Mouse (Mus musculus) left cerebral cortex, adult 8-10 months (tissue): ENCODE data around the gene Gm6583. TPM values are rescaled to one million over a fixed set of nuclear protein-coding genes. Genes with fewer than 3 reads are reported as not detected.

Source experiments
- DNase-seq, 2 experiments: peaks; one replicate each; pipeline ENCODE4 v3.0.0; 2022; ENCODE audit warnings: low spot score in 2 of 2
- total RNA-seq, 4 experiments: library from RNA; stranded (reverse); gene quantifications; 2 replicates each; pipeline ENCODE4 v1.2.4; 2022

Gene Gm6583
- total RNA-seq, 4 experiments from 2014 or later, result 0.14 TPM; not detected in 3

GRCm38 (mm10) chr5:112368666-112369065, 12.8 kb upstream of the Gm6583 start:
- DNase-seq, result no peak

- no peak for DNase-seq
Observed at GRCm38 (mm10) chr5:112367929-112368328, 12.1 kb upstream of the Gm6583 start.

DNA sequence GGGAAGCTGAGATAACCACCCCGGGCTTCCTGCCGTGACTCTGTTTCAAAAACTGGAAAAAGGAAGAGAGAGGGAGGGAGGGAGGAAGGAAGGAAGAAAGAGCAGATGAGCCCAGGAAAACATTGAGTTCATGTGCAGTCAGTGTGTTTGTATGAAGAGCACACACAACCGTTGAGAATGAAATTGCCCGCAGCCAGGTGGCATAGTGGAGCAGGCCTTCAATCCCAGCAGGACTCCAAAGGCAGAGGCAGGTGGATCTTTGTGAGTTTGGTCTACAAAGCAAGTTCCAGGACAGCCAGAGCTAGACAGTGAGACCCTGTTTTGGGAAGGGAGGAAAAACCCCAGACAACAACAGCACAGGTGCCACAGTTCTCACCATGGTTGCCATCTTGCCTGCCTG, 11.5 kb upstream of the Gm6583 start:
- no peak for DNase-seq

DNA sequence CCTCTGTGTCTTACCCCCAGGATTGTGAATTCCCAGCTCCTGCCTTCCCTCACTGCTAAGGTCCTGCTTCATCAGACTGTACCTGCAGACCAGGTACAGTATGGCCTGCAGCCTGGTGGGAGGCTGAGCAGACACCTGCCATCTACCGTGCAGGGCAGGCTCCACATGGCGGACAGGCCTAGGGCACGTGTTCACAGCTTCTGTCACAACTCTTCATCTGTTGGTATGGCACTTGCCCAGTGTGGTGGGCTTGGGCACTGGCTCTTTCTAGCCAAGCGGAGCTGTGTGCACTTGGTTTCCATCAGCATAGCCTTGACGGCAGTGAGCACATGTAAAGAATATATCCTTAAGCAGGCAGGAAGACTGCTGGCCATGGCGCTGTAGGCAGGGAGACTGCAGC, 11.0 kb upstream of the Gm6583 start:
- DNase-seq, result no peak

- no peak for DNase-seq
Observed at GRCm38 (mm10) chr5:112364184-112364797, 8.5 kb upstream of the Gm6583 start.

DNA sequence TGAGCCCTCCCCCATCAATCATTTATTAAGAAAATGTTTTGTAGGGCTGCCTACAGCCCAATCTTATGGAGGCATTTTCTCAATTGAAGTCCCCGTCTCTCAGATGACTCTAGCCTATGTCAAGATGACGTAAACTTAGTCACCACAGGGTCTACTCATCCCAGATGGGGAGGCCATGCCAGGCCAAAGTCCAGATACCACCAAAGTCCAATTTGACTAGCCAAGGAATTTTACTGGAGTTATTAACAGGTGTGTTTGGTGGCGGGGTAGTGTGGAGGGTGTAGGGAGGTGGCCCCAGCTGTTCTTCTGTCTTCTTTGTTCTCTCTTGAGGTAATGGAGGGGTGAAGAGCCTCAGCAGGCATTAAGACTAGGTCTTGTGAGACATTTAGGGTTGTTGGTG, 4.2 kb upstream of the Gm6583 start:
- DNase-seq, result no peak

DNA sequence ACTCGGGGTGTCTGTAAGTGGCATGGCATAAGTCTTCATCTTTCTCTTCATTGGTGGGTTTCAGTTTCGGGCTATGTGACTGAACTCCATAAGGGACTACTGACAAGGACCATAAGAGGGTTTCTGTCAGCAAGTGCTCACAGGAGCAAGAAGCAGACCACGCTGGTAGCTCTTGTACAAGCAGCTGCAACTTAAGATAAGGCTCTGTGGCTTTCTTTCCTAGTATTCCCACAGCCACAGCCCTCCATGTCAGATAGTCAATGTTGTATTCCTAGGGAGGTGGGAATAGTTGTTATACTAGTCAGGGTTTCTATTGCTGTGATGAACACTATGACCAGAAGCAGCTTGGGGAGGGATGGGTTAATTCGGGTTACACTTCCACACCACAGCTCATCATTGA, 3.7 kb upstream of the Gm6583 start:
- DNase-seq, result no peak

DNA sequence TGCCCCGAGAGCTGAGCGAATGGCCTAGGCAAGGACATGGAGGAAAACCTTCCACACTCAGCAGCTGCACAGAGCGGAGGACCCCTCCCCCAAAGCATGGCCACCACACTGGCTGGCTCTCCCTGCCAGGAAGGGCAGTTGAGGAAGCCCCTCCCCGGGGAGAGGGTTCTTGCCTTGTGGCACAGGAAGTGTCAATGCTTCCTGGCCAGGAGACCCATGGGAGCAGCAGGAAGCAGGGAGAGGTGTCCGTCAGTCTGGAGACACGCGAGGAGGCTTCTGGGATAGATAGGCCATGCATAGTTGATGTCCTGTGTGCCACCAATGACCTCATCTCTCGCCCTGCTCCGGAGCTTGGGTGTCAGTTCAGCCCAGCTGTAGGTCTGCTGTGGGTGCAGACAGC, 489 bp upstream of the Gm6583 start:
- no peak for DNase-seq

DNA sequence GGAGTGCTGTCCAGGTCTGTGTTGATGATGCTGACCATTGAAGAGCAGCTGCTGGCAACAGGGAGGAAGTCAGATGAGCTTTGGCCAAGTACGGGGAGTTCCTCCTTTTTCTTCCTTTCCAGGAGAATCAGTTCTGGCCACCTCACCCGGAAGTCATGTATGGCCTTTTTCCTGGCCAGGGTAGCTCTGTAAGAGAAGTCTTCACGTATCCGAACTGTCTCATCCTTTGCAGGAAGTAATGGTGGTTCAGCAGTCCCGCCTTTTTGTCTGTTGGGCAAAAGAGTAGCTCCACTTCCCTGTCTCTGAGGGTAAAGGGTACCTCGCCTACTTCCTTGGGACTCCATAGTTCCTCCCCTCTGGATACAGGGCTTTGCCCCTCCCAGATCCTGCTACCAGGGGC, 340 bp downstream of the Gm6583 start:
- no peak for DNase-seq

- no peak for DNase-seq
Observed at GRCm38 (mm10) chr5:112349169-112349568, 6.7 kb downstream of the Gm6583 start.

DNA sequence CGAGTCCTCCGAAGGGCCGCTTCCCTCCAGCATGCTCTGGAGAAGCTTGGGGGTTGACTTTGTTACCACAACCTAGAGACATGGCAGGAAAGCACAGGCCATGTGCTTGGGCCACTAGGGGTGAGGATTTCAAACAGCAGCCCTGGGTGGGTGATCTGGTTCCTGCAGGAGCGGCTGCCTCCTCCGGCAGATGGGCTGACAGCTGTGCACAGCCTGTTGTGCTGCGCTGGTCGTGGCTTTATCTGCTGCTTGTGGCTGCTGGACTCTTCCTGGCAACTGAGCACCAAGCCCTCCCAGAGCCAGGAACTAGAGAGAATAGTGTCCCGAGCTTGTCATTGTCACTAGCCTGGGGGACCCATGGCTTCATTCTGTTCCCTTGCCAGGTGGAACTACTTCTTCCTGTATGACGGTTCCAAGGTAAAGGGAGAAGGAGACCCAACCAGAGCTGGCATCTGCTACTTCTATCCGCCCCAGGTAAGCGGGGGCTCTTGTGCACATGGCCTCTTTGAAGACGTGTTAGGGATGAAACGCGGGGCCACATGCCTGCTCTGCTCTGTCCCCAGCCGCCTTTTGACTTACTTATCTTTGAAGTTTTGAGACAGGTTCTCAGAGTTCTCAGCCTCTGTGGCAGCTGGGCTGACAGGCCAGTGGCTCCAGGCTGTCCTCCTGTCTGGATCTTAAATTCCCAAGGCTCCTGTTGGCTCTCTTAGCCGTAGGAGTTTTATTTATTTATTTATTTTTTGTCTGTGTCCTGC, 9.4 kb downstream of the Gm6583 start:
- no peak for DNase-seq

DNA sequence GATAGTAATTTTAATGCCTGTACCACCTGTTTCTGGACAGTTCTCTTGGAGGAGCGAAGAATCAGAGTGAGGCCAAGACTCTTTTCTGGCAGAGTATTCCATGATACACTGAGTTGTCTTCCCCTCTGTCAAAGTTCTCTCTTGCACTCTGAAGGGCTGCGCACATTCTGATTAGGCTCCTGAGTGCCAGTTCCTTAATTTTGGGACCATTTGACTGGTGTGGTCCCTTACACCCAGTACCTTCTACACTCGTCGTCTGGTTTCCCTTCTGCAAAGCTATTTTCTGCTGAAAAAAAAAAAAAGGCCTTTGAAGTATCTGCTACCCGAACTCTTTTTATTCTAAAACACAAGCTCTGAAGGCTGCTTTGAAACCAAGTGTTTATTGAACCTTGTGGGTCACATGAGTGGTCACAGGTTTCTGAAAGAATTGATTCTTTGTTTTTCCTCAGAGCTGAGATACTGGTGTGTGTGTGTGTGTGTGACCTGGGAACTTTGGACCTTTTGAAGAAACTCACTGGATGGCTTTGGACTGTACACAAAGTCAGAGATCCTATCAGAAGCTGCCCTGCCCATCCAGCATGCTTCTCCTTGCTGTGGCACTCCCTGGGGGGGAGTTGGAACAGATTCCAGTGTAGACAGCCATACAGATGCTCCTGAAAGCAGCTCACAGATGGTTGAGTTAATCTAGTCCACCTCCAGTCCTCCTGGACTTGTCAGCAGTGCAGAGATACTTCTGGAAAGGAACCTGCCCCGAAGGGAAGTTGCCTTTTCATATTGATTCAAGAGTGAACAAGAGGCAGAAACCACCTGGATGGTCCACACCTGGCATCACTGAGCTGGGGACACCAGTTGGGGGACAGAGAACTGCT, 11.5 kb downstream of the Gm6583 start:
- peak in 1 of 2 experiments; percentile 79 for DNase-seq

DNA sequence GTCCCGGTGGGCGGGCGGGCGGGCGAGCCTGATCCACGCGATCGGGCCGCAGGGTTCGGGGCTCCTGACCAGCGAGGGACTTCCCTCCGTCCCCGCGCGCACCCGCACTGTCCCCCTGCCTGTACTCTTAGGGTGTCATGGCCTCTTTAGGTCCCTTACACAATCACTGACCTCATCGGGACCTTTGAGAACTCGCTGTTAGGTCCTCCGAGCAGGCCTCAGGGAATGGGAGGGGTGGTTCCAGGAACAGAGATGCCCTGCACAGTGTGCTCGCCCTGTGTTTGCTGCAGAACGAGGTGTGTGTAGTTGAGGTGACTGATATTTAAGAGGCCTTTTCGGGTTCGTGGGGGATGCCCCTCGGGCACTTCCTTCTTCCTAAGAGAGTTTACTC, 12.6 kb downstream of the Gm6583 start:
- peak in 1 of 2 experiments; percentile 35 for DNase-seq

DNA sequence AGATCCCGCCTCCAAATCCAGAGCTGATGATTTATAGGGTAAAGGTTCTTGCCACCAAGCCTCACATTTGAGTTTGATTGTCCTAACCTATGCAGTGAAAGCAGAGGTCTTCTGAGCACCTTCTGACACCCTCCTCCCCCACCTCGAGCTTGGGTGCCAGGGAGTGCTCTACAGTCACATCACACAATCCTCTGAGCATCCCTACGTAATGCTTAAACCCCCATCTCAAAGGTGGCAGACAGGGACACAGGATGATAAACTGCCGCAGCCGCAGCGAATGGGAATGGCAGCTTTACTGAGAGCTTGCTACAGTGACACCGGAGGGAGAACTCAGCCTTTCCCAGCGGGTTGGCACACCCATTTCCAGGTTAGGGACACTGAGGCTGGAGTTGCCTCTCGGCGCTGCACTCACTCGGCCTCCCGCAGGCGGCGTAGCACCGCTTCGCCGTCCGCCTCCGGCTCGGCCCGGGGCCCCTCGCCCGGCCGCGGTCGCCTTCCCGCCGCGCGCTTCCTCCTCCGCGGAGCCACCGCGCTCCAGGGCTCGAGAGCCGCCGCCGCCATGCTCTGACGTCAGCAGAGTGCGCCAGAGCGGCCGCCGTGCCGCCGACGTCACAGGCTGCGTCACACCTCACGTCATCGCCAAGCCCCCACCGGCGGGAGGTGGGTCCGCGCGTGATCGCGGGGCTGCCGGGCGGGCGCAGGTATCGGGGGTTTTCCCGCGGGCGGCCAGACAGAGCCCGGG, 13.2 kb downstream of the Gm6583 start, which contains the start of the genes Srrd and Hps4:
Gene Srrd, minus strand, starts transcription at position 578 of the 742 bp plus-strand sequence.
Gene Hps4, plus strand, starts transcription at position 621 of the 742 bp plus-strand sequence.
- peak; percentile 80 to 89 for DNase-seq

GRCm38 (mm10) chr5:112339215-112339614, 16.6 kb downstream of the Gm6583 start:
- no peak for DNase-seq

DNA sequence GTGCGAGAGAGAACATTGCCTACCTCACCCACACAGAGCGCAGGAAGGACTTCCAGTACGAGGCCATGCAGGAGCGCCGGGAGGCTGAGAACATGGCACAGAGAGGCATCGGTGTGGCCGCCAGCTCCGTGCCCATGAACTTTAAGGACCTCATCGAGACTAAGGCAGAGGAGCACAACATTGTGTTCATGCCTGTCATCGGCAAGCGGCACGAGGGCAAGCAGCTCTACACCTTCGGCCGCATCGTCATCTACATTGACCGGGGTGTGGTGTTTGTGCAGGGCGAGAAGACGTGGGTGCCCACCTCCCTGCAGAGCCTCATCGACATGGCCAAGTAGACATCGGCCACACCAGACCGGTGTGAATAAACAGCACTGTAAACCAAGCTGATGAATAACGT, 18.8 kb downstream of the Gm6583 start:
- no peak for DNase-seq

GRCm38 (mm10) chr5:112335473-112335872, 20.4 kb downstream of the Gm6583 start:
- DNase-seq, result peak in 1 of 2 experiments; percentile 46

DNA sequence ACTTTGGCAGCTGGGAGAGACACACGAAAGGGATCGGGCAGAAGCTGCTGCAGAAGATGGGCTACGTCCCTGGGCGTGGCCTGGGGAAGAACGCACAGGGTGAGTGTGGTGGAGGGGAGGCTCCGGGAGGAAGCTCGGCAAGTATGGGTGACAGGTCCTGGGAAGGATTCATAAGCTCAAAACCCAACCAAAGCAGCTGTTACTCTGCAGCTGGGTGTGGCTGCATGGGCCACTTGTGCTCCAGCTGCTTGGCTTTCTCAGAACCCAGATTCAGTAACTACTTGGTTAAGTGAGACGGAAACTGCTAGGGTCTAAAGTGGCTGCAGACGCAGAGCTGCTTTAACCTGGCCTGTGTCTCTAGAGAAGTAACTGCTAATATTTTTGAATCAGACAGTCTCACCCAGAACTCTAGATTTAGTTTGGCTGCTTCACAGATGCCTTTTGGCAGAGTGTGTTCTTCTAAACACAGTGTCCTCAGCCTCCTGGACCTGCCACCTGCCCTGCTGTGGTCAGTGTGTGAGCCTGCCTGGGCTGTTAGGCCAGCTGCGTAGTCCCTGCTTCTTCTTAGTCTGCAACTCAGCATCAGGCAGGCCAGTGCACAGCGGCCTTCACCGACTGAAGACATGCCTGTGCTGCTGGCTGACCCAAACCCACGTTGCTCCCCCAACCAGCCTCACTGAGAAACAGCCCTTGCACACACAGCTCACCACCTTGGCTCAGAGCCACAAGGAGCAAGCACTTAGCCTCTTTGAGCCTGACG, 25.8 kb downstream of the Gm6583 start:
- no peak for DNase-seq

GRCm38 (mm10) chr5:112327854-112328253, 28.0 kb downstream of the Gm6583 start:
- DNase-seq, result no peak

DNA sequence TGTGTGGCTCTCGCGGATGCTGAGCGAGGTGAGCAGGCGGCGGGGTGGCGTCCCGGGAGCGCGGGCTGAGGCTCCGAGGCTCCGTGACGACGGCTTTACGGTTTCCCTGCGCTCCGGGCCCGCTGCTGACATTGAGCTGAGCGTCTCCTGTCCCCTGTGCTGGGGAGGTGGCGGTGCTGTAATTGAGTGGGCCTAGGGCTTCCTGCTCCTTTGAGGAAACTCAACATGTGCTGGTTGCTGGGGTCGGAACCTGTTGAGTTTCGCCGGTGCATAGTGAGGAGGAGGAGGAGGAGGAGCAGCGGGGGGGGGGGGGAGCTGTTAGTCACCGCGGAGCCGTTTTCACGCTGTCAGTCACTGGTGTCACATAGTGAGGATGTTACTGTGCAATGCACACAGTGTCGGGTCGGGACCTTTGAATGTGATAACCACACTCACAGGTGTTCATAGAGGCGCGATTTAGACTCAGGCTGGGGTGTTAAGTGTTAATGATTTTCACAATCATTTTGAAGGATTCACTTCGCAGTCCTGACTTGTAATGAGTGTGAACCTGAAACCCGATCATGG, 29.3 kb downstream of the Gm6583 start:
- DNase-seq, result no peak
